Mouse (Mus musculus): ENCODE measurements at regions not wholly inside any gene's neighbourhood (a gene's known extent, or its start where the extent isn't known, plus 50 kb on each side); places are given as distances from the start of the nearest gene placed in this dataset.

DNA sequence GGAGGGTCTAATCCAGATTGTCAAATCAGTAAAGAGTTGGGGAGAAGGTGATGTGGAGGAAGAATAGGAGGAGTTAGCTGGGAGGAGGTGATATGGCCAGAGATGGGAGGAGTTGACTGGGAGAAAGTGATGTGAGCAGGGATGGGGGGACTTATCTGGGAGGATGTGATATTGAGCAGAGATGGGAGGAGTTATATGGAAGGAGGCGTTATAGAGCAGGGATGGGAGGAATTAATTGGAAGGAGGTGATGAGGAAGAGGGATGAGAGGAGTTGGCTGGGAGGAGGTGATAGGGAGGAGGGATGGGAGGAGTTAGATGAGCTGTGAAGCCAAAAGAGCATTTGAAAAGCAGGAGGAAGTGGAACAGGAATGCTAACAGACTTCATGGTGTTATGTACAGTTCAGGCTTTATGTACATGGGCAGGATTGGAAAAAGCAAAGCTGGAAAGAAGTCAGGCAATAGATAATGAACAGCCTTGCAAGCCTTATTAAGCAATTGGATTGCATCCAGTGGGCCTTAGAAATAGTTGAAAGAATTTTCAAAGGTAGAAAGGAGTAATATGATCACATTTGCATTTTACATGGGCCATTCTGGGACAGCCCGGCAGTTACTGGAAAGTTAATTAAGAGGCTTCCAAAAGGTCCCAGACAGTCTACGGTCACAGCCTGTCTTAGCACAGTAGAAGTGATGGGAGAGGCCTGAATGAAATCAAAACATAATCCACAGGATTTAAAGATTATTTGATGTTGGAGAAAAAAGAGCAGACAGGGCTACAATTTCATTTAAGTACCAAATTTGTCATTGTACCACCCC is 357.4 kb downstream of the Tmem135 start:
- no peaks in the 10 kb centered on the region for H3K4me1 ChIP-seq (ENCODE audit: control insufficient read depth, insufficient read depth, low read length)
- H3K36me3 ChIP-seq (ENCODE audit: control insufficient read depth, insufficient read depth, low read length), result no peaks in the 10 kb centered on the region
- WGBS, result 81% methylated on average over 3 of the region's 3 CpGs
- no peaks in the 10 kb centered on the region for H3K27me3 ChIP-seq (ENCODE audit: control insufficient read depth, insufficient read depth, low read length)
- H3K9me3 ChIP-seq (ENCODE audit: control insufficient read depth, low read length), result no peaks in the 10 kb centered on the region
- no peak for ATAC-seq (ENCODE audit: insufficient number of reproducible peaks, low FRiP score, low TSS enrichment, low read depth)
- H3K4me2 ChIP-seq (ENCODE audit: low read depth, severe bottlenecking), result no peak overlapping the region
- H3K27ac ChIP-seq (replicated peaks; ENCODE audit: low read depth, low read length), result no peak overlapping the region
- no peak for DNase-seq (ENCODE audit: low spot score)
- H3K9ac ChIP-seq (ENCODE audit: low read length), result no peak overlapping the region
- no peak overlapping the region for H3K4me3 ChIP-seq (ENCODE audit: low read depth, low read length)

DNA sequence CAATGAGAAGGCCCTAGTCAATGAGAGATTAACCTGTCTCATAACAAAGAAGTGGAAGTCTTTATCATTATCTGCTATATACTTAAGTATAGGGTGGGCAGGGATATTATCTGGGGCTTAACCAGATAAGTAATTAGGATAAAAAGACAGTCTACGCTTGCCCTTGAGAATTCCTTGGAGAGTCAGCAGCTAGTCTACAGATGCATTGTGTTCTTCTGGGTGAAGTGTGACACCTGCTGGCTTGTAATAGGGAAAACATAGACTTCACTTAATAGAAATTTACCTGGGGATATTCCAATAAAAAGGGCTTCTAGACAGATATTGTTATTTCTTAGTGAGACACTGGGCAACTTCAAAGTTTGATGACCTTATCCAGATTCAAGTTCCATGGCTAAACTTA is 361.0 kb downstream of the Tmem135 start:
- WGBS, result 79% methylated on average over 1 of the region's 1 CpGs
- Histone ChIP-seq H3K4me1 (ENCODE audit: control insufficient read depth, insufficient read depth, low read length) (0 out of 2 replicates have a peak, but pooled peaks cover 2% of the 10 kb centered on the region), H3K36me3 (ENCODE audit: control insufficient read depth, insufficient read depth, low read length) (no peaks in the 10 kb centered on the region), H3K9ac (ENCODE audit: low read length) (no peak overlapping the region), H3K27ac (replicated peaks; ENCODE audit: low read depth, low read length) (no peak overlapping the region), H3K4me2 (ENCODE audit: low read depth, severe bottlenecking) (no peak overlapping the region), H3K27me3 (ENCODE audit: control insufficient read depth, insufficient read depth, low read length) (no peaks in the 10 kb centered on the region), H3K9me3 (ENCODE audit: control insufficient read depth, low read length) (no peaks in the 10 kb centered on the region), H3K4me3 (ENCODE audit: low read depth, low read length) (no peak overlapping the region)
- DNase-seq (ENCODE audit: low spot score) (no peak), ATAC-seq (ENCODE audit: insufficient number of reproducible peaks, low FRiP score, low TSS enrichment, low read depth) (no peak)

DNA sequence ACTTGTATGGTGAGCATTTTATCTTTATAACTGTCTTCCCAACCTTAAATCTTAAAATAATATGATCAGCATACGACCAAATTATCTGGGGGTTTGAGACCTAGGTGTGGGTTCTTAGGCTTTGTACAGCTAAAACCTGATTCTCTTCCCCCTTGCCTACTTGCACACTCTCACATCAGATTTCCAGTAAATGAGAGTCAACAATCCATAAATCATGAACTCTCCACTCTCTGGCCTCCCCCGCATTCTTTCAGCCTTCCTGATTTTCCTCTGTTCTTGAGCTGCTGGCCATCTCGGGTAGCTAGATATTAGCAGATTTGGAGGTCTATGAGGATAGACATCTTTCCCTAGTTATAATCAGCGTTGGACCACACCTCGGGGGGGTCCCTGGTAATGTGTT is 362.7 kb downstream of the Tmem135 start:
- no peak overlapping the region for H3K27ac ChIP-seq (replicated peaks; ENCODE audit: low read depth, low read length)
- ATAC-seq (ENCODE audit: insufficient number of reproducible peaks, low FRiP score, low TSS enrichment, low read depth) (no peak), DNase-seq (ENCODE audit: low spot score) (no peak)
- H3K27me3 ChIP-seq (ENCODE audit: control insufficient read depth, insufficient read depth, low read length), result no peaks in the 10 kb centered on the region
- WGBS, result 71% methylated on average over 5 of the region's 5 CpGs
- no peaks in the 10 kb centered on the region for H3K9me3 ChIP-seq (ENCODE audit: control insufficient read depth, low read length)
- no peak overlapping the region for H3K4me2 ChIP-seq (ENCODE audit: low read depth, severe bottlenecking)
- 0 out of 2 replicates have a peak, but pooled peaks cover 2% of the 10 kb centered on the region for H3K4me1 ChIP-seq (ENCODE audit: control insufficient read depth, insufficient read depth, low read length)
- no peak overlapping the region for H3K9ac ChIP-seq (ENCODE audit: low read length)
- H3K4me3 ChIP-seq (ENCODE audit: low read depth, low read length), result no peak overlapping the region
- no peaks in the 10 kb centered on the region for H3K36me3 ChIP-seq (ENCODE audit: control insufficient read depth, insufficient read depth, low read length)

DNA sequence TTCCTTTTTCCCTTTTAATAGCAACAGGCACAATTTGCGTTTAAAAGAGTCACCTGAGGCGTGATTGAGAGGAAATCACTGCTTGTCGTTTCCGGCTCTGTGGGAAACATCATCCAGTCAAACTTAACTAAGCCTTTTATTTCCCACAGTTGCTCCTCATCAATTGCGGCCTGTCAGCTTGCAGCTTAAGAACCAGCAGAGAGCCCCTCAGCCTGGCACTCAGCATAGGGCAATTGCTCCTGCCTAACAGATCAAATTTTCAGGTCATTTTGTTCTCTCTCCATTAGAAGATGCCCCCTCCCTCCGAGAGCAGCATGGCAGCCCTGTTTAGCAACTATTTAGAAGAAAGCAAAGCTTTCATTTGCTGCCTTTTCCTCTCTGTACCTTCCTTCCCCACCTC is 363.9 kb downstream of the Tmem135 start:
- Histone ChIP-seq H3K9ac (ENCODE audit: low read length) (no peak overlapping the region), H3K9me3 (ENCODE audit: control insufficient read depth, low read length) (no peaks in the 10 kb centered on the region), H3K27me3 (ENCODE audit: control insufficient read depth, insufficient read depth, low read length) (no peaks in the 10 kb centered on the region), H3K4me1 (ENCODE audit: control insufficient read depth, insufficient read depth, low read length) (0 out of 2 replicates have a peak, but pooled peaks cover 2% of the 10 kb centered on the region), H3K27ac (replicated peaks; ENCODE audit: low read depth, low read length) (no peak overlapping the region), H3K4me2 (ENCODE audit: low read depth, severe bottlenecking) (no peak overlapping the region), H3K4me3 (ENCODE audit: low read depth, low read length) (no peak overlapping the region), H3K36me3 (ENCODE audit: control insufficient read depth, insufficient read depth, low read length) (no peaks in the 10 kb centered on the region)
- DNase-seq (ENCODE audit: low spot score), result peak; percentile 21
- 12% methylated on average over 6 of the region's 6 CpGs for WGBS
- ATAC-seq (ENCODE audit: insufficient number of reproducible peaks, low FRiP score, low TSS enrichment, low read depth), result no peak

DNA sequence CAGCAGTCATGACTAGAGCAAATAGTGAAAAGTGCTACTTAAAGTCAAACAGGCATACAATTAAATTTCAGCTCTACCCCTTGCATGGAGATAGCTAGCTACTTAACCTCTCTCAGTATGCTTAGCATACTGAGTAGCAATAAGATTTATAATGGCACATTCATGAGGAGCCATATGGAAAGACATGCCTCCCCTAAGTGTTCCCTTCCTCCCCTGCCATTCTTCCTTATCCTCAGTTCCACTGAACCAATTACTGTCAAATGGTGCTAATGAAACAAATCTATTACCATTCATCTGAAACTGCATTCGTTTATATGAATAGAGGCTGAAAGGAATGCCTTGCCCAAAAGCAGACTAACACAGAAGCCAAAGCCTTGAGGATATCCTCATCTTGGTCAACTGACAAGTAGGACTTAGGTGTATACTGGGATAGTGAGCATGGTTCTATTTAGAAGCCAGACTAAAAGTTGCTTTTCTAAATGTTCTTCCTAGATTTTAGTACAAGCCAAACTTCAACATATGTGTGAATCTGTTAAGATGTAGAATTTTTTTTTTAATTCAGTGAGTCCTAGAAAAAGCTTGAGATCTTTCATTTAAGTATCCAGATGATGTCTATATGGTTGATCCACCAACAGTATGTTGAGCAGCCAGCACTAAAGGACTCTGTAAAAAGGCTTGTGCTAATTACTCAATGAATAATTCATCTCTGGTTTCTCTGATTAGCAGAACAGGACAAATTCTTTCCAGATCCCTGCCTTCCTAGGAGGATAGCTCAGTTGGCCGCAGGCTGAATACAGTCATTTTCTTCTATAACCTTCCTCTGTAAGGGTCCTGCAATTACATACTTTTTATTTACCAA is 368.7 kb downstream of the Tmem135 start:
- Histone ChIP-seq H3K4me3 (ENCODE audit: low read depth, low read length) (no peak overlapping the region), H3K4me2 (ENCODE audit: low read depth, severe bottlenecking) (no peak overlapping the region), H3K36me3 (ENCODE audit: control insufficient read depth, insufficient read depth, low read length) (no peaks in the 10 kb centered on the region), H3K27ac (replicated peaks; ENCODE audit: low read depth, low read length) (no peak overlapping the region), H3K9me3 (ENCODE audit: control insufficient read depth, low read length) (no peaks in the 10 kb centered on the region), H3K27me3 (ENCODE audit: control insufficient read depth, insufficient read depth, low read length) (no peaks in the 10 kb centered on the region), H3K9ac (ENCODE audit: low read length) (no peak overlapping the region), H3K4me1 (ENCODE audit: control insufficient read depth, insufficient read depth, low read length) (0 out of 2 replicates have a peak, but pooled peaks cover 2% of the 10 kb centered on the region)
- no peak for DNase-seq (ENCODE audit: low spot score)
- no peak for ATAC-seq (ENCODE audit: insufficient number of reproducible peaks, low FRiP score, low TSS enrichment, low read depth)
- 73% methylated on average over 2 of the region's 2 CpGs for WGBS

DNA sequence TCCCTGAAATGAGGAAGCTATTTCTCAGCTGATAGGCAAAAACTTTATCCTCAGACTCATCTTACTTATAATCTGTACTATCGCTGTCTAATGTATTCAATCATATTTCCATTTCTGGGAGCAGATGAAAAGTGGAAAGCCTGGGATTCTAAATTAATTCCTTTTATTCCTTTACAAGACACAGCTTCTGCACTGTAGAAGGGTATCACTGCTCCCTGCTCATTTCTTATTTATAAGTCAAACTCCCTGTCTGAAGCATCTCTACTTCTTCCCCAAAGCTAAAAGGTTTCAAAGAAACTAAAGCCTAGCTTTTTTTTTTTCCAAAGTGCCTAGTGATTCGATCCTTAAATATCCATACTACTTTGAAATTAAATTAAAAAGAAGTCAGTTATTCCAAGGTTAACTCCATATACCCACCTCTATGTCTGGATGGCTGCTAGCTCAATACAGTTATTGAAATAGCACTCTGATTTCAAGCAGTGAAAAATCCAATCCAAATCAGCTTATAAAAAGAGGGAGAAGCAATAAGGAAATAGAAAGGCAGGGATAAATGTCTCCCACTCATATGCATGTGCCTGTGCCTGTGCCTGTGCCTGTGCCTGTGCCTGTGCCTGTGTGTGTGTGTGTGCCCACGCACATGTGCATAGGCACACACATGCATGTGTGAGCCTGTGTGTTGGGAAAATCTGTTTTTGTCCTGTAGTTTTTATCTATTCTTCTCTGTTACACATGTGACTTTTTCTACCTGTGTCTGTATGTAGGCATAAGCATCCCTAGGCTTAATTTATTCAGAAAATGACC is 380.6 kb downstream of the Tmem135 start:
- no peak overlapping the region for H3K4me3 ChIP-seq (ENCODE audit: low read depth, low read length)
- ATAC-seq (ENCODE audit: insufficient number of reproducible peaks, low FRiP score, low TSS enrichment, low read depth) (no peak), DNase-seq (ENCODE audit: low spot score) (no peak)
- no peak overlapping the region for H3K4me2 ChIP-seq (ENCODE audit: low read depth, severe bottlenecking)
- no peaks in the 10 kb centered on the region for H3K4me1 ChIP-seq (ENCODE audit: control insufficient read depth, insufficient read depth, low read length)
- H3K36me3 ChIP-seq (ENCODE audit: control insufficient read depth, insufficient read depth, low read length), result no peaks in the 10 kb centered on the region
- 91% methylated on average over 3 of the region's 3 CpGs for WGBS
- no peaks in the 10 kb centered on the region for H3K9me3 ChIP-seq (ENCODE audit: control insufficient read depth, low read length)
- no peak overlapping the region for H3K9ac ChIP-seq (ENCODE audit: low read length)
- no peaks in the 10 kb centered on the region for H3K27me3 ChIP-seq (ENCODE audit: control insufficient read depth, insufficient read depth, low read length)
- H3K27ac ChIP-seq (replicated peaks; ENCODE audit: low read depth, low read length), result no peak overlapping the region

DNA sequence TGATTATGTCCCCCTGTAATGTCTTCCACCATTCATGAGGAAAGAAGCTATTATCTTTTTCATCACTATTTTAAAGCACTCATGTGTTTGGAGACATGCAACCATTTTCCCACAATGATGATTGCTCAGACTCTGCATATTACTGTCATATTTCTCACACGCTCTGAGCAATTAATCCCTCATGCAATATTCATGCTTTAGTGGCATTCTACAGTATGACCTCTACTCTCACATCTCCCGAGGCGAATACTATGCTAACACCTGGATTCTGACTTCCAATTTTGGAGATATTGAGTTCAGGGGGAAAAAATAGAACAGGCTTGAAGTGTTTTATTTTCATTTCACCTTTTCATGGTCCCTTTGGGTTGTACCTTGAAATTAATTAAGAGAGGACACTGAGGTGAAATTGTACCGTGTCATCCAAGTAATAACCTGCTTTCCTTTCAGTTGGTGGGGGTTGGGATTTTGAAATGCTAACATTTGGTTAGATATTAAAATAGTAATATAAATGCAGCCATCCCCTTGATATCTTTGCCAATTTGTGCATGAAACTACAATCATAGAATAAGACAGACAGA is 405.1 kb downstream of the Tmem135 start:
- no peak for DNase-seq (ENCODE audit: low spot score)
- Histone ChIP-seq H3K4me3 (ENCODE audit: low read depth, low read length) (no peak overlapping the region), H3K4me2 (ENCODE audit: low read depth, severe bottlenecking) (no peak overlapping the region), H3K9me3 (ENCODE audit: control insufficient read depth, low read length) (no peaks in the 10 kb centered on the region), H3K27ac (replicated peaks; ENCODE audit: low read depth, low read length) (no peak overlapping the region), H3K27me3 (ENCODE audit: control insufficient read depth, insufficient read depth, low read length) (no peaks in the 10 kb centered on the region), H3K4me1 (ENCODE audit: control insufficient read depth, insufficient read depth, low read length) (no peaks in the 10 kb centered on the region), H3K36me3 (ENCODE audit: control insufficient read depth, insufficient read depth, low read length) (no peaks in the 10 kb centered on the region), H3K9ac (ENCODE audit: low read length) (no peak overlapping the region)
- WGBS, result 91% methylated on average over 4 of the region's 4 CpGs
- ATAC-seq (ENCODE audit: insufficient number of reproducible peaks, low FRiP score, low TSS enrichment, low read depth), result no peak
